Comparison of ENCODE assay signal across 8 mouse cellular contexts in genomic region chr14:123371522-123371921, GRCm38 (mm10).
A peak's percentile ranks its signal among the peaks of the same experiment; 100 is the strongest.
DNase-seq lines count a peak whose midpoint lies in the region; ATAC-seq lines count a peak whose summit lies in the region.

No protein-coding gene starts in this region.

- H3K27me3 ChIP-seq in hindbrain, embryonic 11.5 days (ENCODE audit: control insufficient read depth, insufficient read depth, low read length) = no peaks in the 10 kb centered on the region
- no peaks in the 10 kb centered on the region for H3K27me3 ChIP-seq in midbrain, embryonic 14.5 days (ENCODE audit: control insufficient read depth, insufficient read depth, low read length)

- no peak overlapping the region for H3K27ac ChIP-seq in hindbrain, embryonic 11.5 days (ENCODE audit: low read depth, low read length)
- no peak overlapping the region for H3K27ac ChIP-seq in midbrain, embryonic 14.5 days (replicated peaks; ENCODE audit: low read depth, low read length)

- 14% methylated on average over 9 of the region's 9 CpGs for WGBS in hindbrain, embryonic 11.5 days
- 13% methylated on average over 9 of the region's 9 CpGs for WGBS in midbrain, embryonic 14.5 days

- peak; percentile 82 for ATAC-seq in hindbrain, embryonic 11.5 days (ENCODE audit: low FRiP score)
- ATAC-seq in midbrain, embryonic 14.5 days (ENCODE audit: low FRiP score, low TSS enrichment) = peak; percentile 79

- DNase-seq in heart, postnatal 10 days = peak; percentile 17 to 25
- no peak for DNase-seq in heart, adult 8-10 months (ENCODE audit: low spot score)
- DNase-seq in CD4-positive, CD25-positive, alpha-beta regulatory T cell, adult 2 months (ENCODE audit: low read depth, low spot score) = peak; percentile 20
- peak; percentile 59 for DNase-seq in cerebellum, adult 9-10 months
- peak; percentile 52 for DNase-seq in hindbrain, embryonic 11.5 days (ENCODE audit: low spot score)
- DNase-seq in midbrain, embryonic 14.5 days = peak; percentile 80
- no peak for DNase-seq in gastrocnemius, postnatal 25 days
- DNase-seq in yolk sac, embryonic 10.5 days (ENCODE audit: low spot score) = no peak

- no peak overlapping the region for H3K4me3 ChIP-seq in hindbrain, embryonic 11.5 days (ENCODE audit: low read depth, low read length)
- no peak overlapping the region for H3K4me3 ChIP-seq in midbrain, embryonic 14.5 days (replicated peaks; ENCODE audit: low read depth, low read length)

- no peaks in the 10 kb centered on the region for H3K9me3 ChIP-seq in hindbrain, embryonic 11.5 days (ENCODE audit: control insufficient read depth, low read length)
- H3K9me3 ChIP-seq in midbrain, embryonic 14.5 days (ENCODE audit: control insufficient read depth, low read length) = no peaks in the 10 kb centered on the region

- H3K9ac ChIP-seq in hindbrain, embryonic 11.5 days (ENCODE audit: low read depth, low read length) = no peak overlapping the region
- no peak overlapping the region for H3K9ac ChIP-seq in midbrain, embryonic 14.5 days (replicated peaks; ENCODE audit: low read length)

- no peak overlapping the region for H3K4me2 ChIP-seq in hindbrain, embryonic 11.5 days (replicated peaks; ENCODE audit: low read depth, low read length)
- no peak overlapping the region for H3K4me2 ChIP-seq in midbrain, embryonic 14.5 days (ENCODE audit: low read length)

- intact Hi-C loops in heart, postnatal 10 days (cut with DNase I) = loop anchor here (5.0 kb wide), 1 partner anchor 776 kb away; no protein-coding TSS in a partner anchor

- H3K4me1 ChIP-seq in hindbrain, embryonic 11.5 days (replicated peaks; ENCODE audit: control insufficient read depth, insufficient read depth, low read length) = no peaks in the 10 kb centered on the region
- H3K4me1 ChIP-seq in midbrain, embryonic 14.5 days (ENCODE audit: control insufficient read depth, insufficient read depth, low read length) = no peaks in the 10 kb centered on the region

- no peaks in the 10 kb centered on the region for H3K36me3 ChIP-seq in hindbrain, embryonic 11.5 days (ENCODE audit: control insufficient read depth, insufficient read depth, low read length)
- no peaks in the 10 kb centered on the region for H3K36me3 ChIP-seq in midbrain, embryonic 14.5 days (ENCODE audit: control insufficient read depth, insufficient read depth, low read length)

Comparison
In these comparisons a context has a peak if more than half of its experiments do, and no peak if none do; other contexts are left out.
1. DNase-seq: peak in heart, postnatal 10 days (2 of 2), CD4-positive, CD25-positive, alpha-beta regulatory T cell, adult 2 months (single experiment), cerebellum, adult 9-10 months (single experiment), hindbrain, embryonic 11.5 days (single experiment) and midbrain, embryonic 14.5 days (single experiment); none in heart, adult 8-10 months (single experiment), gastrocnemius, postnatal 25 days (single experiment) and yolk sac, embryonic 10.5 days (single experiment).